Mouse (Mus musculus) CH12F3 (cell line): ENCODE measurements around the gene Ccs.

Source experiments
- in situ Hi-C: fragments of 300-500 bp; cut with MboI; formaldehyde crosslinking; loops from 2 replicates; pipeline ENCODE4 v1.14.3; 2020; ENCODE audit warnings: low sequenced_read_pairs

Ccs gene

DNA sequence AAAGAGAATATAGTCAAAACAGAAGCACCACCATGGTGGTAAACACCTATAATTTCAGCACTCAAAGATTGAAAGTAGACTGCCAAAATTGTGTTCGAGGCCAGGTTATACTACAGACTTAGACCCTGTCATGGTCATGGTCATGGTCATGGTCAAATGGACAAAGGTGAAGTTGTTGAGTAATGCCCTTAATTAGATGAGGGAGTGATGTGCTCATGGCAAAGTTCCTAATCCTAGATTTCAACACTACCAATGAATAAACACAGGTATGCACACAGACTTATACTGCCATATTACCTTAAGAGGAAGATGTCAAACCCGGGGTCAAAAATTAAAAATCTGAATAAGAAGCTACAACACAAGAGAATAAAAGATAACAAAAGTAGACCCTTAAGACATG is 52.8 kb downstream of the Ccs start:
- in situ Hi-C loops, result no loop called here

DNA sequence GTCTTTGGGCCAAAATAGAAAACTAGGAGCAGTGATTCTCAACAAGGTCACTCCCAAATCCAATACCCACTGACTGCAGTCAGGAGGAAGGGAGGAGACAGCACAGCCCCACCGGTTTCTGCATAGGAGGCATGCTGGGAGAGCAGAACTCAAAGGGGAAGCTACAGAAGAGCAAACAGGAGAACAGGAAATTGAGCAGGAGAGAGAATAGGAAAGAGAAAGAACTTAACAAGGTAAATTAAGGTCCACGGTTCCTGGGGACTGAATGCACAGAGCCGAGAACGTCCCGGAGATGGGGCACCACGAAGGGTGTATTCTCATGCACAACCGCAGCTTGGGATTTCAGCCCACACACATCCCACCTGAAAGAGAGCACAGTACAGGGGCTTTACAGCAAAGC is 53.9 kb downstream of the Ccs start:
- in situ Hi-C loops, result no loop called here

DNA sequence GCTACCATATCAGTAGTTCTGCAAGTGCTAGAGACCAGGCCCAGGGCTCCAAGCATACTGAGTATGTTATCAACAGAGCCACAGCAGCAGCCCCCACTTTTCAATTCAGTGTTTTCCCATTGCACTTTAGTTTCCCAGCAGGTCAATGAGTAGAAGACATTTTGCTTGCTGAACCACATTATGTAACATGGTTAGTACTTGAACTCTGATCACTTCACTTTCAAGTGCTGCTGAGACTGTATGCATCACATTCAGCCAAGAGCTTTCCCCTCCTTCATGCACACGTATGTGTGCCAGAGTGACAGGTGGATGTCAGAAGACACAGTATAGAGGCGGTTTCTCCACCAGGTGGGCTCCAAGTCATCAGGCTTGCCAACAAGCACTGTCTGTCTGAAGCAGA is 56.2 kb downstream of the Ccs start:
- in situ Hi-C loops, result no loop called here
